Mouse (Mus musculus) embryonic stem cell, embryonic (primary cell): ENCODE results near the gene Unk.

ENCODE experiments used
- CTCF ChIA-PET, 4 experiments: fragments of 300-600 bp in 2 of 4; fragments of 350-600 bp in 2 of 4; sonication (Branson Sonifier 250); formaldehyde crosslinking; loops; one replicate each; lab custom pipeline; 2022; ENCODE audit warnings: inconsistent platforms in 2 of 4; lab: Charles Lee
- POLR2A ChIA-PET, 4 experiments: fragments of 300-600 bp in 2 of 4; fragments of 350-600 bp in 2 of 4; sonication (Branson Sonifier 250); formaldehyde crosslinking; loops; one replicate each; lab custom pipeline; 2022; ENCODE audit warnings: antibody characterized with exemption in 4 of 4, inconsistent platforms in 1 of 4; lab: Charles Lee

The Unk gene

DNA sequence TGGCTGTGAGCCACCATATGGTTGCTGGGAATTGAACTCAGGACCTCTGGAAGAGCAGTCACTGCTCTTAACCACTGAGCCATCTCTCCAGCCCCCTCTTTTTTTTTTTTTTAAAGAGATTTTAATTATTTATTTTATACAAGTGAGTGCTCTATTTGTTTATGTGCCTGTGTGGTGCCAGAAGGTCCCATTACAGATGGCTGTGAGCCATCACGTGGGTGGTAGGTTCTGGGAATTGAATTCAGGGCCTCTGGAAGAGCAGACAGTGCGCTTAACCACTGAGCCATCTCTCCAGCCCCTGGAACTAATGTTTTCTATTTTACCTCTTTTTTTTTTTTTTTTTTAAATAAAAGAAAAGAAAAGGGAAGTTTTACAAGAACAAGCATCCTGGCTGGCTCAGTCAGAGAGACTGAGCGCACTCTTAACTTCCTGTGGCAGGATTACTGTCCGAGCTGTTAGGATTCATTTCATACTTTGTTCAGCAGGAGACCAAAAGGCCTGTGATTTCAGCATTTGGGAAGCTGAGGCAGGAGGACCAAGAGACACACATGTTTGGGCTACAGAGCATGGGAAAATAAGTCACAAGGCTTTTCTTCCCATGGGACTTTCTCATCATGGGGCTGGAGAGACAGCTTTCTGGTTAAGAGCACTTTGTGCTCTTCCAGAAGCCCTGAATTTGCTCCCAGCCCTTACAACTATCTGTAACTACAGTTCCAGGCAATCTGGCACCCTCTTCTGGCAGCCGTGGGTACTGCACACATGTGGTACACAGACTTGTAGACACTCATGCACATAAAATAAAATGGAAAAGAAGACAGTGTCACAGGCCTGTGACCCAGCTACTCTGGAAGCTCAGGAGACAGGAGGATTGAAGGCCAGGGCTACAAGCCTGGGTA lies 66.3 kb downstream of the Unk start:
- POLR2A ChIA-PET = interaction anchor here in 3 of 4 experiments (0.6 to 3.1 kb wide), 16 partner anchors 9 to 927 kb away, joined by 3 to 11 read pairs (median 4); partner anchors contain the start of gene Wbp2 (in 1 of the 3)
- CTCF ChIA-PET = interaction anchor here (0.6 to 2.8 kb wide), 20 partner anchors 9 to 405 kb away, joined by 3 to 10 read pairs (median 3); partner anchors contain the start of gene Mrpl38 (in 2 of the 4)

DNA sequence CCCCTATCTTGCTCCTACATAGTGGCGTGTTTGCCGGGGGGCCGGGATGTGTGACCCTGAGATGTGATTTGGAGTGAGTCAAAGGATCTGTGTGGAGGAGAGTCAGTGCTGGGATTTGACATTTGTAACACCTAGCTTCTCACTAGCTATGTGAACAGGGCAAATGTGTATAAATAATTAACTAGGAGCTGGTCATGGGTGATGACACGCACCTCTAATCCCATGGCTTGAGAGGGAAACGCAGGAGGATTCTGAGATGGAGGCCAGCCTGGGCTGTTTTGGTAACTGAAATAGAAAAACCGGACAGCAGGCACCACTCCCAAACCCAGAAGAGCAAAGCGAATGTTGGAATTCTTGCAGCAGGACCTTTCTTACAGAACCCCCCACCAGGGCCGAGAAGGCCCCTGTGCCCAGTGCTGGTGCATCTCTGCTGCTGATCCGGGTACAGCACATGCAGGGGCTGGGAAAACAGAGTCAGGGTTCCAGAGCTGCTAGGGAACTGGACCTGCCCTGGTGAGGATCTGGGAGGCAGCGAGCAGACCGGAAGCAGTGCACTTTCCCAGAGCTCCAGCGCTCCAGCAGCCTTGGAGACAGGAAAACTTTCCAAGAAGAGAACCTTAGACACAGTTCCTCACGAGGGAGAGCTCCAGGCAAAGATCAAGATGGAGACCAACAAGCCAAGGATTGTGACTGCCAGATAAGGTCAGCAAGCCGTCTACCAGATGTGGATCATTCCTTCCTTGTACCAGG lies 68.8 kb downstream of the Unk start:
- CTCF ChIA-PET = interaction anchor here in 2 of 4 experiments (0.5 to 2.8 kb wide), 6 partner anchors 8 to 228 kb away, joined by 3 to 10 read pairs (median 3); partner anchors contain the start of gene Mrpl38 (in 1 of the 2)
- POLR2A ChIA-PET = interaction anchor here in 3 of 4 experiments (0.6 to 3.4 kb wide), 18 partner anchors 8 to 486 kb away, joined by 3 to 19 read pairs (median 4); partner anchors contain the start of genes Mif4gd (in 1 of the 3), Mrpl38 (in 1 of the 3) and Wbp2 (in 1 of the 3)

DNA sequence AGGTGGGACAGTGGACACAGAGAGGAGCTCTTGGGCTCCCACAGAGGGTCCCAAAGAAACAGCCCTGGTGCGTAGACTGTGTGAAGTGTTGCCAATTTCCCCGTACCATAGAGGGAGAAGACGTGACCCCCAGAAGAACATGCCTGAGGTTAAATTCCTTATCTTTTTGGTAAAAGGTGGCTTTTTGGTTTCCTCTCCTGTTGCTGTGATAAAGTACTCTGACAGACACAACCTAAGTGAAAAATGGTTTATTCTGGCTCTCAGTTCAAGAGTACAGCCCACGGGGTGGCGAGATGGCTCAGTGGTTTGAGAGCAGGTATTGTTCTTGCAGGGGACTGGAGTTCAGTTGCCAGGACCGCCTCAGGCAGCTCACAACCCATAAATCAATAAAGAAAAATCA lies 69.3 kb downstream of the Unk start:
- ChIA-PET POLR2A (interaction anchor here in 3 of 4 experiments (0.6 to 3.4 kb wide), 14 partner anchors 8 to 333 kb away, joined by 3 to 19 read pairs (median 4); partner anchors contain the start of gene Mrpl38 (in 1 of the 3)), CTCF (interaction anchor here in 1 of 4 experiments (0.6 to 1.1 kb wide), 3 partner anchors 10 to 229 kb away, joined by 3 to 5 read pairs (median 3); no protein-coding TSS in a partner anchor)

DNA sequence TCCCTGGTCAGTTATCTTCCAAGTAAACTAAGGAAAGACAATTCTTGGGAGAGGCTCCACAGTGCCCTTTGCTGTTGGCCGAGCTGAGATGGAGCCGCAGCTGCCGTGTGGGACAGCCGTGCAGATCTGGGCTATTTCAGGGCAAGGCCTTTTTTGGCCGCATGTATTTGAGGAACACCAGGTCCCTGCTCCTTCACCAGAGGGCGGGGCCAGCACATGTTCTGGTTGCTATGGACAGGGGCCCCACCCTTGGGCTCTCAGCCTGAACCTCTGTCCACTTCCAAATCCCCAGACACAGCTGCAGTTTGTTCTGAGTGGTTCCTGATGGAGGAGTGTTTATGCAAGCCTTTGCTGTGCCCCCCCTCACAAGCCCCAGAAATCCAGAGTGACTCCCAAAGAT lies 70.3 kb downstream of the Unk start:
- ChIA-PET CTCF (interaction anchor here in 1 of 4 experiments (1.0 to 1.1 kb wide), 2 partner anchors 9 to 12 kb away, joined by 3 to 5 read pairs; no protein-coding TSS in a partner anchor), POLR2A (interaction anchor here in 2 of 4 experiments (0.6 to 3.4 kb wide), 5 partner anchors 9 to 473 kb away, joined by 3 to 19 read pairs (median 3); partner anchors contain the start of gene Mrpl38 (in 1 of the 2))

DNA sequence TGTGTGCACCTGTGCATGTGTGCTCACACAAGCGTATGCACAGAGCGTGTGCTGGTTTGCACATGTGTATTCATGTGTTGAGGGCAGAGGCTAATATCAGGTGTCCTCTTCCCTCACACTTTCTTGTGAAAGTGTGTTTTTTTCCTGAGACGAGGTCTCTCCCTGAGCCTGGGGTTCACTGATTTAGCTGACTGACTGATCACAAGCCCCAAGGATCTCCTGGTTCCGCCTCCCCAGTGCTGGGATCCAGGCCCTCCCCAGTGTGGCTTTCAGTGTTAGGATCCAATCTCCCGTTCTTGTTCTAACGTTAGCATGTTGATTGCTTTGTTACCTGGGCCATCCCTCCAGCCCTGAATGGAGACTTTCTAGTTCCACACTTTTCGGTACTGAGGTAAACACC lies 70.7 kb downstream of the Unk start:
- ChIA-PET POLR2A (interaction anchor here in 2 of 4 experiments (0.7 to 2.1 kb wide), 7 partner anchors 8 to 201 kb away, joined by 3 to 5 read pairs (median 3); partner anchors contain the start of genes Mrpl38 (in 1 of the 2), Smim5 (in 1 of the 2) and Wbp2 (in 1 of the 2)), CTCF (interaction anchor here in 2 of 4 experiments (0.6 to 1.0 kb wide), 3 partner anchors 12 to 57 kb away, joined by 3 read pairs; no protein-coding TSS in a partner anchor)

DNA sequence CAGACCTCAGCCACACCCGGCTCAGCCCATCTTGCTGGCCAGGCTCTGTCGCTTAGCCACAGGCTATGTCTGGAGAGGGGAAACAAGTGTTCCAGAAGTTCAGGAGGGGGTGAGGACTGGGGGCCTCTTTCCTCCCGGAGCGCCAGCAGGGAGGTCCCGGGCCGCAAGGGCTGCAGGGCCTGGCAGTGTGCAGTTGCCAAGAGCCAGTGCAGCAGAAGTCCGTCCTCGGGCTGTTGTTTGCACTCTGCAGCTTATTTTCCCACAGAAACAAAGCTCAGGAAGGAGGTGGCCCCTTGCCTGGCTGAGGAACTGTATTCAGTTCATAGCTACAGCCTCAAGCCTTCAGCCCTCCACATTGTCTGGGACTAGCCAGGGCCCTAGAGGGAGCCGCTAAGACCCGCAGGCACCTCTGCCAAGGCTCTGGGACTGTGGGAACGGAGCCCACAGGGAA lies 71.8 kb downstream of the Unk start:
- ChIA-PET CTCF (interaction anchor here (0.5 to 1.9 kb wide), 13 partner anchors 9 to 399 kb away, joined by 3 to 6 read pairs (median 3); partner anchors contain the start of gene Mrpl38 (in 2 of the 4)), POLR2A (interaction anchor here (0.6 to 4.5 kb wide), 40 partner anchors 8 to 313 kb away, joined by 3 to 41 read pairs (median 4); partner anchors contain the start of genes Mrpl38 (in 3 of the 4), Recql5 (in 1 of the 4), Sap30bp (in 1 of the 4) and Smim5 (in 1 of the 4))

DNA sequence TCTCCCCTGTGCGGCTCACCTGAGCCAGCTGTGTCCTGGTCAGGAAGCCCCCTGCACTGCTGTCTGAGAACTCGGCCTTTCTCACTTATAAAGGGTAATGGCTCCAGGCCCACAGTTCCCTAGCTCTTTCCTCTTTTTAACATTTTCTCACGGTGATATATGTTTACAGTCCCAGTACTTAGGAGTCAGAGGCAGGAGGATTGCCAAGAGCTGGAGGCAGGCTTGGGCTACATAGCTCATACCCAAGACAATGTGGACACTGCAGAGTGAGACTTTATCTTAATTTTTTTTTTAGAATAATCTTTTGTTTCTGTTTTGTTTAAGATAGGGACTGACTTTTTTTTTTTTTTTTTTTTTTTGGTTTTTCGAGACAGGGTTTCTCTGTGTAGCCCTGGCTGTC lies 72.3 kb downstream of the Unk start:
- CTCF ChIA-PET = interaction anchor here (0.5 to 1.9 kb wide), 11 partner anchors 9 to 398 kb away, joined by 3 to 6 read pairs (median 4); partner anchors contain the start of gene Mrpl38 (in 2 of the 4)
- POLR2A ChIA-PET = interaction anchor here (0.5 to 4.5 kb wide), 40 partner anchors 9 to 312 kb away, joined by 3 to 41 read pairs (median 4); partner anchors contain the start of genes Mrpl38 (in 3 of the 4), Recql5 (in 1 of the 4), Sap30bp (in 1 of the 4) and Unc13d (in 1 of the 4)

DNA sequence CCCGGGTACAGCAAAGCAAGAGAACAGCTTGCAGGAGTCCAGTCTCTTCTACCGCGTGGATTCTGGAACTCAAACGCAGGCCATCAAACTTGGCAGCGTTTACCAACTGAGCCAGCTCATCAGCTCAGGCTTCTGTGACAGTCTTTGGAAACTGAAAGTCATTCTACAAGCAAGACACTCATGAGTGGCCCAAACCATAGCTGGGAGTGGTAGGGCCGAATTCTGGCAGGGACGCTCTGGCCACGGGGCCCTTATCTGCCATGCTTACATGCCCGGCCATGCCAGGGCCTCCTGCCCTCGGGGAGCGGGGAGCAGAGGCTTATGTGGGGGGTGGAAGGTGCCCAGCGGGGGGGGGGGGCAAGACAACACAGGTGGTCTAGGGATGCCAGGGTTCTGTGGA lies 73.5 kb downstream of the Unk start:
- CTCF ChIA-PET = interaction anchor here in 3 of 4 experiments (0.5 to 1.4 kb wide), 4 partner anchors 14 to 1210 kb away, joined by 3 to 5 read pairs (median 4); partner anchors contain the start of gene Mrpl38 (in 1 of the 3)
- POLR2A ChIA-PET = interaction anchor here in 3 of 4 experiments (0.6 to 4.5 kb wide), 25 partner anchors 8 to 1870 kb away, joined by 3 to 41 read pairs (median 3); partner anchors contain the start of genes Wbp2 (in 2 of the 3), Caskin2 (in 1 of the 3), Mrpl38 (in 1 of the 3) and Trim47 (in 1 of the 3)

DNA sequence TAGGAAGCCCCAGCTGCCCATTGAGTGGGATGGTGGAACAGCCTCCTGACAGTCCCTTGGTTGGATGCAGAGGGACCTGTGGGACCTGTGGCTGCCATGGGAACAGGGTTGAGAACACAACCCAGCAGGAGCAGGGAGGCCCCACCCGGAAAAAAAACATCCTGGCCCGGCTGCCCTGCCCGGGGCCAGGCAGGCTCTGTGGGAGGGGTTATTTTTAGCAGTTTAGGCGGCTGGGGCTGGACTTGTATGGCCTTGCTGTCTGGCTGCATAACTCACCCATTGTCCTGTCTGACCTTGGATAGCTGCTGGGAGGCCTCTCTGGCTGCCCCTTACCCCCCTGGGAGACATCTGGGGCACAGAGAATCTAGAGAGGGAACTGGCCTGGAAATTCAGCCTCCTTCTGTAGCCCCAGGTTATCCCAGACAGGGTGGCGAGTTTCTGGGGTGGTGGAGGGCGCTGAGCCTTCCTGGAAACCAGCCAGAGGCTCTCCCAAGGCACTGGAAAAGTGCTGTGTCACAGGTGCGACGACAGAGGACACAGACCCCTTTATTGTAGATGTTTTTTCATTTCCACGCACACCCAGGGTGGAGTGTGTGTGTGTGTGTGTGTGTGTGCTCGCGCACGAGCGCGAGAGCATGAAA lies 74.0 kb downstream of the Unk start:
- POLR2A ChIA-PET = interaction anchor here in 3 of 4 experiments (0.6 to 4.5 kb wide), 32 partner anchors 7 to 1916 kb away, joined by 3 to 41 read pairs (median 3); partner anchors contain the start of genes Wbp2 (in 2 of the 3), Caskin2 (in 1 of the 3), Mrpl38 (in 1 of the 3) and Smim6 (in 1 of the 3)
- CTCF ChIA-PET = interaction anchor here (0.5 to 1.4 kb wide), 9 partner anchors 13 to 386 kb away, joined by 3 to 5 read pairs (median 4); partner anchors contain the start of gene Mrpl38 (in 1 of the 4)

DNA sequence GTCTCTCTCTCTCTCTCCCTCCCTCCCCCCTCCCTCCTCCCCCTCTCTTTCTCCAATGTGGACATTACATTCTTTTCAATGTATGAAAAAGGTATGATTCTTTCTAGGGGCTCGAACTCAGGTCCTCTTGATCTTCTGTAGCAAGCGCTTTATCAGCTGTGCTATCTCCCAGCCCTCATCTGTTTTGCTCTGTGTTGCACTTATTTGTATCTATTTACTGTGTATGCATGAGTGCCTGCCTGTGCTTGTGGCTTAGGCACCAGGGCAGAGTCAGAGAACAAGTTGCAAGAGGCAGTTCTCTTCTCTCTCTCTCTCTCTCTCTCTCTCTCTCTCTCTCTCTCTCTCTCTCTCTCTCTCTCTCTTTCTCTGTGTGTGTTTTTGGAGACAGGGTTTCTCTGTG lies 74.9 kb downstream of the Unk start:
- CTCF ChIA-PET = interaction anchor here in 3 of 4 experiments (0.6 to 1.4 kb wide), 7 partner anchors 10 to 396 kb away, joined by 3 to 7 read pairs (median 4); no protein-coding TSS in a partner anchor
- POLR2A ChIA-PET = interaction anchor here in 3 of 4 experiments (0.7 to 4.5 kb wide), 7 partner anchors 11 to 1916 kb away, joined by 3 to 41 read pairs (median 4); no protein-coding TSS in a partner anchor

DNA sequence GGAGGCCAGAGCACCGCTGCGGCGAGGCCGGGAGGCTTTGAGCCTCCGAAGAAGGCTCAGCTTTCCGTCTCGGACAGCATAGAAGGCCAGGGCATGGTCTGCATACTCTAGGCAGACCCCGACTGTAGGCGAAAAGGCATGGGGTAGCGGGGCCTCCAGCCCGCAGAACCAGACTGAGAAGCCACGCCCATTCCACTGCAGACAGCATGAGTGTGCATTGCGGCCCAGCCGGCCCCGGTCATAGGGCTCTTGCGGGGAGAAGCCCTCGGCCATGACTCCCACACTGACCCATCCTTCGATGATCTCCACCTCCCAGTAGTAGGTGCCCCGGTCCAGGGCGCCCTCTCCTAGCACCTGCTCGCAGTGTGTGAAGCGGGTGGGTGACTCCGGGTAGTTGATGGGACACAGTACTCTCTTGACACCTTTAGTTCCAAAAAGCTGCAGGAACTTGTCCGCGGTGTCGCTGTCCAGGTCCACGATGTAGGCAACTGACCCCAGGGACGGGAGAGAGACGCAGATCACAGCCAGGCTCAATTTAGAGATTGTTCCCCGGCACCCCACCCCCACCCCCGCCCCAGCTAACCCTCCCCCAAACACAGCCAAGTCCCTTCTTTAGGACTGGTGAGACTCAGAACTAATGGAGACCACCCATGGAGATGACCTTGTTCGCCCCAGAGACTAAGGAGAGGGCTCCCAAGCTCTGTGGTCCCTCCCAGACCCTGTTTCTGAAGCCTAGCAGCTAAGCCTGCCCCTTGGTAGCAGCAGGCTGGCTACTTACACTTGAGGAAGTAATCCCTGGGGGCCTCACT lies 76.2 kb downstream of the Unk start:
- CTCF ChIA-PET = interaction anchor here in 3 of 4 experiments (0.6 to 2.1 kb wide), 12 partner anchors 9 to 1280 kb away, joined by 3 to 10 read pairs (median 3); partner anchors contain the start of gene Mrpl38 (in 1 of the 3)
- POLR2A ChIA-PET = interaction anchor here in 3 of 4 experiments (0.6 to 4.2 kb wide), 23 partner anchors 8 to 226 kb away, joined by 3 to 44 read pairs (median 4); partner anchors contain the start of genes Mrpl38 (in 2 of the 3), Unk (in 1 of the 3) and Wbp2 (in 1 of the 3)

DNA sequence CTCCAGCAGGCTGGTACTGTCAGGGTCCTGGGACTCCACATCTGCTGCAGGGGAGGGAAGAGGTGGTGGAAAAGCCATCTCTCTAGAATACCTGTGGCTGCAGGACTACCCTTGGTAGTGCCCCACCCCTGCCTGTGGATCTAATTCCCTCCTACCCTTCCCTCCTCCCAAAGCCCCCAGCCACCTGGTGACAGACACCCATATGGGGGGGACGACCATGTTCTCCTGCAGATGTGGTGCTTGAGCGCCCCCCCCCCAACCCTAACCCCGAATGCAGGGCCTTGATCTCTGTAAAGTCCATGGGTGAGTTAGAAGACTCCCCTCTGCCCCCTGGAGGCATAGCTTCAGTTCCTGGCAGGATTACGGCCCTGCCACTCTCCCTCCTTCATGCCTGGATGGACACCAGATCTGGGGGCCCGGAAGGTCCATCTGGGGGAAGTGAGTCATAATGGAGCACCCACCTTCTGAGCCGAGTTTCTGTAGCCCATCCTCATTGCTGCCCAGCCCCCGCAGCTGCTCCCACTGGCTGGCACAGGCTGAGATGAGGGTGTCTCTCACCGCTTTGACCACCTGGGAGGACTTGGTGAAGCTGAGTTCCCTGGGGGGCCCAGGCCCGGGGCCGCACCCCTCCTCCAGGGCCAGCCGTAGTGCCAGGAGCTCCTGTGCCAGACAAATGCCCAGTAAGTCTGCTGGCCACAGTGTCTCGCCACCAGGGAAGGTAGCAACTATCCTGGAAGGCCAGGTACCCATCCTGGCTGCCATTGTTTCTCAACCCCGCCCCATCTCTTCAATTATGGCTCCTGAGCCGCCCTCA lies 77.0 kb downstream of the Unk start:
- CTCF ChIA-PET = interaction anchor here in 2 of 4 experiments (0.5 to 2.1 kb wide), 15 partner anchors 9 to 1279 kb away, joined by 3 to 10 read pairs (median 3); partner anchors contain the start of genes Mrpl38 (in 1 of the 2) and Trim65 (in 1 of the 2)
- POLR2A ChIA-PET = interaction anchor here (0.5 to 4.2 kb wide), 30 partner anchors 8 to 517 kb away, joined by 3 to 44 read pairs (median 4); partner anchors contain the start of genes Mrpl38 (in 2 of the 4), Caskin2 (in 1 of the 4), Unc13d (in 1 of the 4) and Unk (in 1 of the 4)

DNA sequence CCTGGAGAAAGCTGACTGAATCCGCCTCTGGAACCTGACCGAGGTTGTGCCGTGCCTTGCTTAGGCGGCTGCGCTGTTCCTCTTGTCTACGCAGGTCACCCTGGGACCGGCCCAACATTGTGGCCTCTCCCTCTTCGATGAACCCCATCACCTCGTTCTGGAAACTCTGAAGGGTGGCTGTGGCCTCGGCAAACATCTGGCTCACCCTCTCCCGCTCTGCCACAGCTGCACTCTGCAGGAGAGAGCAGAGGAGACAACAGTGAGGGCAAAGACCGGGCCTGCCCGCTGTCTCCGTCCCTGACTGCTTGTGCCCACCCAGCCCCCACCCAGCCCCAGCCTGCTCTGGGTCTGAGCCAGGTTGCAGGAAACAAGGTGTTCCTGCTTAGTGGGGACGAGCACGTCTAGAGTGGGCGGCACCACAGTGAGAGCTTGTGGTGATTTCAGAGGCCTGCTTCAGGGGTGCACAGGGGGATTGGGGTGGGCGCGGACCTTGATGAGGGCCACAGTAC lies 77.7 kb downstream of the Unk start:
- ChIA-PET CTCF (interaction anchor here in 2 of 4 experiments (0.5 to 2.1 kb wide), 11 partner anchors 10 to 426 kb away, joined by 3 to 10 read pairs (median 3); partner anchors contain the start of genes Mrpl38 (in 1 of the 2) and Trim65 (in 1 of the 2)), POLR2A (interaction anchor here in 3 of 4 experiments (0.5 to 4.2 kb wide), 25 partner anchors 10 to 516 kb away, joined by 3 to 44 read pairs (median 4); partner anchors contain the start of genes Mrpl38 (in 2 of the 3), Caskin2 (in 1 of the 3), Trim47 (in 1 of the 3) and Unk (in 1 of the 3))
